Mouse (Mus musculus) midbrain, embryonic 15.5 days (tissue): ENCODE measurements at regions not wholly inside any gene's neighbourhood (a gene's known extent, or its start where the extent isn't known, plus 50 kb on each side); places are given as distances from the start of the nearest gene placed in this dataset.

Source experiments
- ATAC-seq: fragments of 200-750 bp; cut with Nextera tagmentation; replicated peaks from 2 replicates; pipeline ENCODE4 v1.8.0; 2017; ENCODE audit warnings: moderate TSS enrichment
- H3K27ac ChIP-seq: fragments of 300-500 bp; sonication (generic); 2 replicates; pipeline ENCODE4 v1.5.1; 2015; ENCODE audit warnings: mild to moderate bottlenecking, inconsistent platforms
- H3K27me3 ChIP-seq: fragments of 300-500 bp; sonication (generic); replicated peaks from 2 replicates; pipeline ENCODE4 v1.6.1; 2015; ENCODE audit warnings: inconsistent platforms
- H3K36me3 ChIP-seq: fragments of 300-500 bp; sonication (generic); replicated peaks from 2 replicates; pipeline ENCODE4 v1.6.1; 2015; ENCODE audit warnings: inconsistent platforms
- H3K4me1 ChIP-seq: fragments of 300-500 bp; sonication (generic); 2 replicates; pipeline ENCODE4 v1.6.1; 2015; ENCODE audit warnings: inconsistent platforms
- H3K4me2 ChIP-seq: fragments of 300-500 bp; sonication (generic); 2 replicates; pipeline ENCODE4 v1.6.1; 2015; ENCODE audit warnings: inconsistent platforms, mild to moderate bottlenecking, moderate library complexity
- H3K4me3 ChIP-seq: fragments of 300-500 bp; sonication (generic); 2 replicates; pipeline ENCODE4 v1.5.1; 2015; ENCODE audit warnings: mild to moderate bottlenecking, inconsistent platforms
- H3K9ac ChIP-seq: fragments of 300-500 bp; sonication (generic); 2 replicates; pipeline ENCODE4 v1.6.1; 2015; ENCODE audit warnings: mild to moderate bottlenecking, inconsistent platforms
- H3K9me3 ChIP-seq: fragments of 300-500 bp; sonication (generic); 2 replicates; pipeline ENCODE4 v1.6.1; 2016; ENCODE audit warnings: inconsistent platforms
- WGBS: fragments of 180-500 bp; shearing (Covaris S2); methylation state at CpG from one replicate; pipeline ENCODE4 v1.1.7; 2015; ENCODE audit warnings: mixed read lengths; 5-methylcytosine and 5-hydroxymethylcytosine counted together

DNA sequence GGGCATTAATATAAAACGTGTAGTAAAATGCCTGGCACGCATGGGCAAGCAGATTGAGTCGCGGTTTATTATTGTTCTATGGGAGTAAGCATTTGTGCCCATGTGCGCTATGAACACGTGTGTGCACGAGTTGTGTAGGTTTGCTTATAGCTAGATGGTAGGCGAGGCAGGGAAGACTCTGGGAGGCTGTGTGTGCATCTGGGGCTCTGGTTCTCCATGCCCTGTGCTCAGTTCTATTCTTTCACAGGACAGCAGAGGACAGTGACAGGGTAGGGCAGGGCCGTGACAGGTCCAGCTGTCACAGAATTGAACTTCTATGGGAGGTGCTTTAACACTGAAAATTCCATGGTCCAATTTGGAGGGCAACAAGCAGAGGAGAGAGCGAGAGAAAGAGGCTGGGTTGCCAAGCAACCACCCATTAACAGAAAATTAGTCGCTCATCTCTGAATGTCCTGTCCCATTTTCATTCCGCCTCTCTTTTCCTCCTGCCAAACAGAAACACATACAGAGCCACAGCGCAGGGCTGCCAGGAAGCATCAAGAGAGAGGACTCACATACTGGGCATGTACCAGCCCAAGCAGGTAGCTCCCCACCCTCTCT is 160.4 kb upstream of the Lrfn2 start:
- H3K36me3 ChIP-seq: no peaks in the 10 kb centered on the region
- no peak overlapping the region for H3K9ac ChIP-seq
- no peaks in the 10 kb centered on the region for H3K27me3 ChIP-seq
- WGBS: 41% methylated on average over 13 of the region's 13 CpGs
- peak overlapping the region; percentile 65 for H3K27ac ChIP-seq
- H3K4me1 ChIP-seq: peaks cover 45% of the 10 kb centered on the region
- no peak overlapping the region for H3K4me3 ChIP-seq
- ATAC-seq: peak; percentile 53
- H3K9me3 ChIP-seq: no peaks in the 10 kb centered on the region
- no peak overlapping the region for H3K4me2 ChIP-seq

DNA sequence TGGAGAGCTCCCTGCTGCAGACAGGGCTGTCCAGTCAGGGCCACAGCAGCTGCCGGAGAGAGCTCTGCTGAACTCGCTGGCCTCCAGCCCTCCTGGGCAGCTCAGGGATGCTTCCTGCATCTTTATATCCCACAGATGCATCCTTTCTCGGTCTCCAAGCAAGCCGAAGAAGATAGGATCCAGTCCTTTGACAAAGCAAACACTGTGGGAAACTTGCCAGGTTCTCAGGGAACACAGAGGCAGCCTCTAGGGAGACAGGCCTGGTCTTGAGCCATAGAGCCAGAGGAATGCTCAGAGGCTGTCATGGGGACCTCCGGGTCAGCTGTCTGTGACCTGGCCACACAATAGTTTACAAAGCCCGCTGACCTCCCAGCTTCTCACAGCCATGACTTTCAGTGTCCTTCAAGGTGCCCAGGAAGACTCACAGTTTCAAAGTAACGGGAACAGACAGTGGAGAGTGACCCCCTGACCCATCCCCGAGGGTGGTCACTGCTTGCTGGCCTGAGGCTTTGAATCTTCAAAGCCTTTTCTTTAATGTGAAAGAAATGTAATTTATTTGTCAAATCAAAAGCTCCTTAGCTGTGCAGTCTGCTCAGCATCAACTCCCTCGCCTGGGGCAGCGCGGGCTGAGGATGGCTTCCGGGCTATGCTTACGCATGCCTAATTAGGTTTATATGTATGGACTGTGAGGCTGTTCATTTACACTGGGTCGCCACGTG is 157.8 kb upstream of the Lrfn2 start:
- Histone ChIP-seq H3K4me1 (peaks cover 46% of the 10 kb centered on the region), H3K4me2 (0 out of 2 replicates have a peak overlapping the region, but pooled peaks have one; percentile 0), H3K9me3 (no peaks in the 10 kb centered on the region), H3K4me3 (no peak overlapping the region), H3K27ac (peak overlapping the region; percentile 18; the same call in 1 of the 2 replicates), H3K36me3 (no peaks in the 10 kb centered on the region), H3K27me3 (no peaks in the 10 kb centered on the region), H3K9ac (no peak overlapping the region)
- 10% methylated on average over 15 of the region's 15 CpGs for WGBS
- peak; percentile 47 for ATAC-seq

DNA sequence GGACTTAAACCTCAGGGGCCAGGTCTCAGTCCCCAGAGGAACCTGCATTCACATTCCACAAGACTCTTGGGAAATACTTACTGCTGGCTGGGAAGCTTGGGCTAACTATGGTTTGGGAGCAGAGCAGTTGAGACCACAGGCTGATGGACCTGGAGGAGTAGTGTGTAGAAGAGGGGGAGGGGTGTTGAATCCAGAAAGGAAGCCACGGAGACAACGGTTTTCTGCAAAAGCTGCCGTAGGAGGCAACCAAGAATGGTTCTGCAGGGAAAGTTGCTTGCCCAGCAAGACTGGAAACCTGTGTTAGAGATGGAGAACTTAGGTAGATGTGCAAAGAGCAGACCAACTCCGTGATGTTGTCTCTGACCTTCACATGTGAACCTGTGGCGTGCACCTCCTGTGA is 156.7 kb upstream of the Lrfn2 start:
- Histone ChIP-seq H3K27me3 (no peaks in the 10 kb centered on the region), H3K4me2 (no peak overlapping the region), H3K36me3 (no peaks in the 10 kb centered on the region), H3K27ac (0 out of 2 replicates have a peak overlapping the region, but pooled peaks have one; percentile 81), H3K9me3 (no peaks in the 10 kb centered on the region), H3K4me3 (no peak overlapping the region), H3K9ac (no peak overlapping the region), H3K4me1 (peaks cover 46% of the 10 kb centered on the region)
- 72% methylated on average over 5 of the region's 5 CpGs for WGBS
- no peak for ATAC-seq

DNA sequence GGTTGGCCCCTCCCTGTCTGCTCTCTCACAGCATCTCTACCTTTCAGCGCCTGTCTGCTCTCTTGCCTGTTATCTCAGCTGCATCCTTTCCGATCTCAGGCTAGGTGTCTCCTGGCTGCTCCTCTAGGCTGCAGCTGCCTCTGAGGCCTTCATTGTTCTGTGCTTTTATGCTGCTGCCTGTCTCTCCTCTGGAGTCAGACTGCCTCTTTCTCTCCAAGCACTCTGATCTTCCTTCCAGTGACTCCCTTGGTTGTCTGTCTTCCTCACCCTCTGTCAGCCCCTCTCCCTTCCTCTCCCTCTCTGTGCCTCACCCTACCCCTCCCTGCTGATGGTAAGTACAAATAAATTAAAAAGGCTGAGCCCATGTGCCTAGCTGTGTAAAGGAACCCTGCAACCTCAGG is 155.7 kb upstream of the Lrfn2 start:
- H3K4me2 ChIP-seq: no peak overlapping the region
- WGBS: 0% methylated on average over 2 of the region's 2 CpGs
- peak; percentile 60 for ATAC-seq

GRCm38 (mm10) chr17:48780217-48780616 is 152.0 kb upstream of the Lrfn2 start:
- no peak overlapping the region for H3K4me2 ChIP-seq
- no peaks in the 10 kb centered on the region for H3K36me3 ChIP-seq
- no peak overlapping the region for H3K9ac ChIP-seq
- no peak for ATAC-seq
- H3K4me1 ChIP-seq: peaks cover 16% of the 10 kb centered on the region
- 82% methylated on average over 7 of the region's 7 CpGs for WGBS
- no peaks in the 10 kb centered on the region for H3K9me3 ChIP-seq
- no peak overlapping the region for H3K27ac ChIP-seq
- no peaks in the 10 kb centered on the region for H3K27me3 ChIP-seq
- no peak overlapping the region for H3K4me3 ChIP-seq

More for the DNA sequence above, 155.7 kb upstream of the Lrfn2 start:
- no peak overlapping the region for H3K4me3 ChIP-seq
- peak overlapping the region; percentile 81 for H3K27ac ChIP-seq
- H3K27me3 ChIP-seq: no peaks in the 10 kb centered on the region
- H3K9me3 ChIP-seq: no peaks in the 10 kb centered on the region
- no peaks in the 10 kb centered on the region for H3K36me3 ChIP-seq
- H3K4me1 ChIP-seq: peaks cover 41% of the 10 kb centered on the region
- no peak overlapping the region for H3K9ac ChIP-seq

DNA sequence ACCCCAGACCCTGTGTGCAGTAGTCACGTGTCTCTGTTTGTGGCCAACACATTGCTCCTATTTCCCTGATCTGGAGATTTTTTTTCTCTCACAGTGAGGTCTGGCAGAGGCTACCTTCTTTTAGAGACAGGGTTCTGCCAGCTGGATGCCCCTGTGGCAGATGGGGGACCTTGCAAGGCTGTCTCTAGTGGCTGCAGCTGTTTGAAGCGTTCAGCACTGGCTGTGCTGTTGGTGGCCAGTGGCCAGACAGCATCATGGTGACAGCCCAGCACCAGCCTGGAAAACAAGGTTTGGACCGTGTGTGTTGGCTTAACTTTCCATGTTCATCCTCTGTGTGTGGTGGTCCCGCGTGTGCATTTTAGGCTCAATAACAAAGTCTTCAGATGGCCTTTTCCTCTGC is 147.8 kb upstream of the Lrfn2 start:
- no peaks in the 10 kb centered on the region for H3K36me3 ChIP-seq
- no peak overlapping the region for H3K4me2 ChIP-seq
- peak; percentile 50 for ATAC-seq
- no peak overlapping the region for H3K4me3 ChIP-seq
- H3K27ac ChIP-seq: no peak overlapping the region
- H3K9ac ChIP-seq: no peak overlapping the region
- H3K27me3 ChIP-seq: no peaks in the 10 kb centered on the region
- H3K4me1 ChIP-seq: no peaks in the 10 kb centered on the region
- no peaks in the 10 kb centered on the region for H3K9me3 ChIP-seq
- WGBS: 73% methylated on average over 5 of the region's 5 CpGs

DNA sequence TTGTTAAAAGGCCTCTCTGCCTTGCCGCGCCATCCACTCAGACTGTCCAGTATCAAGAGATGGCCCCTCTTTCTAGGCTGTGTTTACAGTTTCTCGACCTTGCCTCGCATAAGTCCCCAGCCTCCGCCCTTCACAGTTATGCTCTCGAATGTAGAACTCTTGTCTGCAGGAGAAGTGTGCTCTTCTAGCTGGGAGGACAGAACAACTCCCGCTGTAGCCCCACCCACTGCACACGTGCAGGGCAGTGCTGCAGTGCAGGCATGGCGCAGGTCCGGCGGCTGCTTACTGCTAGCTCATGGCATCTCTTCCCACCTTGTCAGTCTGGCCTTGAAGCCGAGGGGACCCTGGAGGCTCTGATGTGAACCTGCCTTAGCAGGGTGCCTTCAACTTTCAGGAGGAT is 145.7 kb upstream of the Lrfn2 start:
- Histone ChIP-seq H3K4me1 (no peaks in the 10 kb centered on the region), H3K4me2 (no peak overlapping the region), H3K4me3 (no peak overlapping the region), H3K27me3 (no peaks in the 10 kb centered on the region), H3K27ac (no peak overlapping the region), H3K36me3 (no peaks in the 10 kb centered on the region), H3K9ac (no peak overlapping the region), H3K9me3 (no peaks in the 10 kb centered on the region)
- WGBS: 91% methylated on average over 12 of the region's 12 CpGs
- ATAC-seq: no peak

- Histone ChIP-seq H3K27me3 (no peaks in the 10 kb centered on the region), H3K9ac (no peak overlapping the region), H3K36me3 (no peaks in the 10 kb centered on the region), H3K9me3 (no peaks in the 10 kb centered on the region), H3K4me2 (no peak overlapping the region), H3K4me3 (no peak overlapping the region), H3K4me1 (no peaks in the 10 kb centered on the region), H3K27ac (no peak overlapping the region)
- no peak for ATAC-seq
- 87% methylated on average over 7 of the region's 7 CpGs for WGBS
Measured at GRCm38 (mm10) chr17:48789846-48790245, 142.3 kb upstream of the Lrfn2 start.

DNA sequence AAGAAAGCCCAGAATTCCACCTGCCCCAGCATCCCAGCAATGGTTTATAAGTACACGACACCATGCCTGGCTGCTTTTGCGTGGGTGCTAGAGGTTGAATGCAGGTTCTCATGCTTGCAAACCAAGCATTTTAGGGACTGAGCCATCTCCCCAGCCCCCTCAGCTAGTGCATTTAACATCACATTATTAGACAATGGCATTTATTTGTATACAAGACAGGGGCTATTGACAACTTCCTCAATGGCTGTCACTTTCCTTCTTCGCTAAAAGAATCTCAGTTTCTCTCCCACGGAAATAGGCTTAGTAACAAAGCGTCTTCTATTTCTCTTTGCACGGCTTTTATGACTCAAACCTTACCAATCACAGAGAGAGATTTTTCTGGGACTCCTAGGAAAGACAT is 141.7 kb upstream of the Lrfn2 start:
- Histone ChIP-seq H3K4me3 (no peak overlapping the region), H3K4me2 (no peak overlapping the region), H3K27ac (no peak overlapping the region), H3K36me3 (no peaks in the 10 kb centered on the region), H3K4me1 (no peaks in the 10 kb centered on the region), H3K9me3 (no peaks in the 10 kb centered on the region), H3K9ac (no peak overlapping the region), H3K27me3 (no peaks in the 10 kb centered on the region)
- ATAC-seq: no peak
- WGBS: 46% methylated on average over 6 of the region's 6 CpGs

DNA sequence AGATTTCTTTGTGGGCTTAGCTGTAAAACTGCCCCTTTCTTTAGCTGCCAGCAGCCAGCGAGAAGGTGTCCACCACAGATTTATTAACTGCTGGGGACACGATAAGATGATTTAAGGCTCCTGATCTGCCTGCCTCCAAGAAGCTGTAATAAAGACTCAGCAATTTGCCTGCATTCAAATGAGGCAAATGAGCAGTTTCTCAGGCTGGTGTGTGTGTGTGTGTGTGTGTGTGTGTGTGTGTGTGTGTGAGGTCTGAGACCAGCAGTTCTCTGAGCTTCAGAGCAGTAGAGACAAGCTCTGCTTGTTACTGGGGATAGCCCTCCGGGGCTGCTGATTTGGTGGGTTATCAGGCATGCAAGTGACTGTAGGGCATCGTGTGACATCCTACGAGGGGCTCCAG is 139.2 kb upstream of the Lrfn2 start:
- no peak for ATAC-seq
- no peak overlapping the region for H3K27ac ChIP-seq

DNA sequence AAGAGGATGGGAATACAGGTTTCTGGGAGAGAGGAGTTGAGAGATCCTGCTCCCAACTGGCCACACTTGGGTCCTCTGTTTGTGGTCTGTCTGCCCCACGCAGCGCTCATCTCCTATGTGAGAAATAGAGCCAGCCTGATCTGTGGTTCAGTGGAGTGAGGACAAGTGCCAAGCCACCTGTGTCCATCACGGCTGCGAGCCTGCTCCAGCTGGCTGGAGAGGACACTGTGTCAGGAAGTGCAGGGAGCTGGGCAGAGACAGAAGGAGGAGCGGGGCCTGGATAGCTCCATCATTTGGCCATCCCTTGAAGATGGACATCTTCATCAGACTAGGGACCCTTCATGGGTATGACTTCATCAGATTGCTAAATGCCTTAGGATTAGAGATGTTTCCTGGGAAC is 136.4 kb upstream of the Lrfn2 start:
- no peak overlapping the region for H3K9ac ChIP-seq
- no peaks in the 10 kb centered on the region for H3K36me3 ChIP-seq
- H3K4me3 ChIP-seq: no peak overlapping the region
- no peak overlapping the region for H3K27ac ChIP-seq
- WGBS: 86% methylated on average over 5 of the region's 5 CpGs
- H3K4me1 ChIP-seq: no peaks in the 10 kb centered on the region
- no peaks in the 10 kb centered on the region for H3K27me3 ChIP-seq
- H3K9me3 ChIP-seq: no peaks in the 10 kb centered on the region
- no peak for ATAC-seq
- no peak overlapping the region for H3K4me2 ChIP-seq

More for the DNA sequence above, 139.2 kb upstream of the Lrfn2 start:
- H3K4me1 ChIP-seq: no peaks in the 10 kb centered on the region
- H3K4me3 ChIP-seq: no peak overlapping the region
- no peak overlapping the region for H3K9ac ChIP-seq
- no peaks in the 10 kb centered on the region for H3K27me3 ChIP-seq
- H3K4me2 ChIP-seq: no peak overlapping the region
- 68% methylated on average over 5 of the region's 5 CpGs for WGBS
- H3K36me3 ChIP-seq: no peaks in the 10 kb centered on the region
- H3K9me3 ChIP-seq: no peaks in the 10 kb centered on the region

DNA sequence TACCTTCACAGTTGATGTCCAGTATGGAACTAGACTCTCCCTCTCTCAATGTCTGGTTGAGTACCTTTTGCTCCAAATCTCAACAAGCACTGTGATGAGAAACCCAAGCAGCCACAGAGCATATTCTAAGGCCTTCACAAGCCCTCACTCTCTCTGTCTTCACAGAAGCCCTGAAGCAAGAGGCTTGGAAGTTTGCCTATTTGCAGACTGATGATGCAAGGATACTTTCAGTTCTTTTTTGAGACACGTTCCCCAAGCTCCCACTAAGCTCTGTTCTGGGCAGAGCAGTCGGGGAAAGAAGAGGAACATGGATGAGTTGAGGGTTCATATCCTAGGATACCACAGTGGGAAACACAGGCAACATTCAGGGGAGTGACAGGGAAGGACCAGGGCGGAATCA is 134.0 kb upstream of the Lrfn2 start:
- Histone ChIP-seq H3K4me1 (no peaks in the 10 kb centered on the region), H3K4me3 (no peak overlapping the region), H3K4me2 (no peak overlapping the region), H3K9me3 (no peaks in the 10 kb centered on the region), H3K9ac (no peak overlapping the region), H3K27me3 (no peaks in the 10 kb centered on the region), H3K27ac (no peak overlapping the region), H3K36me3 (no peaks in the 10 kb centered on the region)
- WGBS: 77% methylated on average over 3 of the region's 3 CpGs
- ATAC-seq: no peak

- H3K9ac ChIP-seq: no peak overlapping the region
- WGBS: 71% methylated on average over 7 of the region's 7 CpGs
- no peak overlapping the region for H3K4me2 ChIP-seq
- H3K9me3 ChIP-seq: no peaks in the 10 kb centered on the region
- no peak overlapping the region for H3K27ac ChIP-seq
- ATAC-seq: no peak
- no peaks in the 10 kb centered on the region for H3K4me1 ChIP-seq
- H3K36me3 ChIP-seq: no peaks in the 10 kb centered on the region
- H3K4me3 ChIP-seq: no peak overlapping the region
- H3K27me3 ChIP-seq: no peaks in the 10 kb centered on the region
Measured at GRCm38 (mm10) chr17:48802673-48803072, 129.5 kb upstream of the Lrfn2 start.
